Mouse (Mus musculus) kidney, postnatal 10 days (tissue): Measurements from ENCODE around the gene Mybpc1.
"Not testable (repeated sequence)": the region's sequence is repeated elsewhere in the genome, so short reads cannot be mapped to it uniquely, and the experiment has no call there.

ENCODE experiments used
- DNase-seq: peaks from one replicate; pipeline ENCODE4 v3.0.0; 2021; ENCODE audit warnings: mixed read lengths

The Mybpc1 gene

GRCm38 (mm10) chr10:88491632-88492031, 113.3 kb downstream of the Mybpc1 start:
- DNase-seq: no peak

GRCm38 (mm10) chr10:88488629-88489028, 116.3 kb downstream of the Mybpc1 start:
- DNase-seq: no peak

- not testable (repeated sequence) for DNase-seq
Measured at GRCm38 (mm10) chr10:88482866-88483265, 122.1 kb downstream of the Mybpc1 start.
